Mouse (Mus musculus) embryonic facial prominence, embryonic 13.5 days (tissue): ENCODE measurements at regions not wholly inside any gene's neighbourhood (a gene's known extent, or its start where the extent isn't known, plus 50 kb on each side); places are given as distances from the start of the nearest gene placed in this dataset.
"Not testable (repeated sequence)": the region's sequence is repeated elsewhere in the genome, so short reads cannot be mapped to it uniquely, and the experiment has no call there.

ENCODE experiments used
- ATAC-seq: fragments of 200-750 bp; cut with Nextera tagmentation; 2 replicates; pipeline ENCODE4 v1.8.0; 2017; ENCODE audit warnings: low read depth; ENCODE audit not compliant: insufficient number of reproducible peaks, insufficient read depth, low FRiP score, low TSS enrichment
- H3K27ac ChIP-seq: fragments of 300-500 bp; sonication (generic); 2 replicates; pipeline ENCODE4 v1.5.1; 2015; ENCODE audit warnings: moderate library complexity, mild to moderate bottlenecking, inconsistent platforms
- H3K27me3 ChIP-seq: fragments of 300-500 bp; sonication (generic); 2 replicates; pipeline ENCODE4 v1.6.1; 2015; ENCODE audit warnings: mild to moderate bottlenecking, inconsistent platforms
- H3K36me3 ChIP-seq: fragments of 300-500 bp; sonication (generic); 2 replicates; pipeline ENCODE4 v1.6.1; 2015; ENCODE audit warnings: mild to moderate bottlenecking, inconsistent platforms
- H3K4me1 ChIP-seq: fragments of 300-500 bp; sonication (generic); 2 replicates; pipeline ENCODE4 v1.6.1; 2015; ENCODE audit warnings: inconsistent platforms
- H3K4me2 ChIP-seq: fragments of 300-500 bp; sonication (generic); 2 replicates; pipeline ENCODE4 v1.6.1; 2015; ENCODE audit warnings: moderate library complexity, mild to moderate bottlenecking, inconsistent platforms
- H3K4me3 ChIP-seq: fragments of 300-500 bp; sonication (generic); 2 replicates; pipeline ENCODE4 v1.5.1; 2015; ENCODE audit warnings: mild to moderate bottlenecking, inconsistent platforms
- H3K9ac ChIP-seq: fragments of 300-500 bp; sonication (generic); 2 replicates; pipeline ENCODE4 v1.6.1; 2015; ENCODE audit warnings: mild to moderate bottlenecking, inconsistent platforms
- H3K9me3 ChIP-seq: fragments of 300-500 bp; sonication (generic); 2 replicates; pipeline ENCODE4 v1.6.1; 2016; ENCODE audit warnings: inconsistent platforms
- WGBS: fragments of 180-500 bp; shearing (Covaris S2); methylation state at CpG from one replicate; pipeline ENCODE4 v1.1.7; 2015; ENCODE audit warnings: mixed read lengths; 5-methylcytosine and 5-hydroxymethylcytosine counted together

- no peak overlapping the region for H3K9ac ChIP-seq
- H3K36me3 ChIP-seq, result no peaks in the 10 kb centered on the region
- no peak for ATAC-seq
- H3K4me1 ChIP-seq, result no peaks in the 10 kb centered on the region
- no peak overlapping the region for H3K27ac ChIP-seq
- no peak overlapping the region for H3K4me2 ChIP-seq
- H3K27me3 ChIP-seq, result no peaks in the 10 kb centered on the region
- 56% methylated on average over 1 of the region's 1 CpGs for WGBS
- H3K4me3 ChIP-seq, result no peak overlapping the region
- no peaks in the 10 kb centered on the region for H3K9me3 ChIP-seq
These were observed 1451.1 kb upstream of the Pcdh20 start for GRCm38 (mm10) chr14:89922316-89922715.

GRCm38 (mm10) chr14:89920586-89920985, 1449.4 kb upstream of the Pcdh20 start:
- H3K4me3 ChIP-seq, H3K27ac ChIP-seq, H3K9ac ChIP-seq, H3K27me3 ChIP-seq, H3K4me2 ChIP-seq, H3K4me1 ChIP-seq, H3K36me3 ChIP-seq, ATAC-seq, H3K9me3 ChIP-seq: not testable (repeated sequence)
- 0% methylated on average over 1 of the region's 1 CpGs for WGBS

- H3K27ac ChIP-seq, H3K9me3 ChIP-seq, H3K4me3 ChIP-seq, H3K9ac ChIP-seq, H3K4me1 ChIP-seq, ATAC-seq, H3K36me3 ChIP-seq, H3K27me3 ChIP-seq, H3K4me2 ChIP-seq: not testable (repeated sequence)
- WGBS, result 80% methylated on average over 23 of the region's 34 CpGs
These were observed 1427.6 kb upstream of the Pcdh20 start for GRCm38 (mm10) chr14:89898701-89899227.

- not testable (repeated sequence) for H3K9ac ChIP-seq, ATAC-seq, H3K4me3 ChIP-seq, H3K4me2 ChIP-seq, H3K27me3 ChIP-seq, H3K4me1 ChIP-seq, H3K36me3 ChIP-seq, H3K27ac ChIP-seq, H3K9me3 ChIP-seq
- WGBS, result 92% methylated on average over 22 of the region's 22 CpGs
These were observed 1426.9 kb upstream of the Pcdh20 start for GRCm38 (mm10) chr14:89898135-89898534.

- H3K4me2 ChIP-seq, result peak overlapping the region; percentile 27
- H3K9me3 ChIP-seq, H3K36me3 ChIP-seq, H3K27ac ChIP-seq, H3K4me3 ChIP-seq, H3K4me1 ChIP-seq, H3K27me3 ChIP-seq, H3K9ac ChIP-seq, ATAC-seq: not testable (repeated sequence)
- 65% methylated on average over 16 of the region's 16 CpGs for WGBS
These were observed 1425.7 kb upstream of the Pcdh20 start for GRCm38 (mm10) chr14:89896891-89897290.
